Mouse (Mus musculus) limb, embryonic 15.5 days (tissue): ENCODE results near the gene Gm42906. TPM values are rescaled to one million over a fixed set of nuclear protein-coding genes. Genes with fewer than 3 reads are reported as not detected.

Source experiments
- ATAC-seq: fragments of 200-750 bp; cut with Nextera tagmentation; 2 replicates; pipeline ENCODE4 v1.8.0; 2017; ENCODE audit warnings: low read depth, moderate TSS enrichment; ENCODE audit not compliant: insufficient number of reproducible peaks, low FRiP score, low TSS enrichment
- H3K27ac ChIP-seq: fragments of 300-500 bp; sonication (generic); 2 replicates; pipeline ENCODE4 v1.5.1; 2015; ENCODE audit warnings: moderate library complexity, mild to moderate bottlenecking, inconsistent platforms
- H3K27me3 ChIP-seq: fragments of 300-500 bp; sonication (generic); 2 replicates; pipeline ENCODE4 v1.6.1; 2015; ENCODE audit warnings: inconsistent platforms
- H3K36me3 ChIP-seq: fragments of 300-500 bp; sonication (generic); 2 replicates; pipeline ENCODE4 v1.6.1; 2015; ENCODE audit warnings: inconsistent platforms
- H3K4me1 ChIP-seq: fragments of 300-500 bp; sonication (generic); 2 replicates; pipeline ENCODE4 v1.6.1; 2015; ENCODE audit warnings: inconsistent platforms
- H3K4me2 ChIP-seq: fragments of 300-500 bp; sonication (generic); 2 replicates; pipeline ENCODE4 v1.6.1; 2015; ENCODE audit warnings: mild to moderate bottlenecking, inconsistent platforms
- H3K4me3 ChIP-seq: fragments of 300-500 bp; sonication (generic); 2 replicates; pipeline ENCODE4 v1.5.1; 2015; ENCODE audit warnings: mild to moderate bottlenecking, inconsistent platforms
- H3K9ac ChIP-seq: fragments of 300-500 bp; sonication (generic); 2 replicates; pipeline ENCODE4 v1.6.1; 2015; ENCODE audit warnings: inconsistent platforms
- H3K9me3 ChIP-seq: fragments of 300-500 bp; sonication (generic); 2 replicates; pipeline ENCODE4 v1.6.1; 2016; ENCODE audit warnings: inconsistent platforms
- WGBS: fragments of 180-500 bp; shearing (Covaris S2); methylation state at CpG from one replicate; pipeline ENCODE4 v1.1.7; 2015; 5-methylcytosine and 5-hydroxymethylcytosine counted together
- polyA plus RNA-seq: library from polyadenylated mRNA; unstranded; fragments of >200 nt; fragmentation: Nextera tagmentation; extraction: Ambion mirVana; gene quantifications from 2 replicates; pipeline ENCODE4 v1.2.1, GENCODE M21; 2015

The Gm42906 gene
- polyA plus RNA-seq, 1 experiment from 2014 or later = not detected

DNA sequence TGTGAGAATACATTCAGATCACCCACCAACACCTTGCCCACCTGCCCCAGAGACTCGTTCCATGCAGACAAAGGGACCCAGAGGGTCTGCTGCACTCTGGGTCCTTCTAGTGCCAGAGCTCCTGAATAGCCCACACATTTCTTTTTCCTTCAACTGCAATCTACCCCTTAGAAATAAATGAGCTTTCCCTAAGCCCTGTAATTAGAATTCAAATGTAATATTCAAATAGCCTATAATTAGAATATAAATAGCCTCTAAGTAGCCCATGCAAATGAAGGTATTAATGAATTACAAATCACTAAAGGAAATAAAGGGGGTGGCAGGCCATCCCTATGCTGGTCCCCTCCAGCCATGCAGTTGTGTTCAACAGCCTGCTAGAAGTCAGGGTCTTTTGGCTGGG, 18.7 kb downstream of the Gm42906 start:
- Histone ChIP-seq H3K9ac (no peak overlapping the region), H3K36me3 (no peaks in the 10 kb centered on the region), H3K9me3 (no peaks in the 10 kb centered on the region), H3K4me2 (no peak overlapping the region), H3K27me3 (no peaks in the 10 kb centered on the region), H3K4me1 (0 out of 2 replicates have a peak, but pooled peaks cover 3% of the 10 kb centered on the region), H3K4me3 (no peak overlapping the region), H3K27ac (no peak overlapping the region)
- 48% methylated on average over 1 of the region's 1 CpGs for WGBS
- no peak for ATAC-seq

DNA sequence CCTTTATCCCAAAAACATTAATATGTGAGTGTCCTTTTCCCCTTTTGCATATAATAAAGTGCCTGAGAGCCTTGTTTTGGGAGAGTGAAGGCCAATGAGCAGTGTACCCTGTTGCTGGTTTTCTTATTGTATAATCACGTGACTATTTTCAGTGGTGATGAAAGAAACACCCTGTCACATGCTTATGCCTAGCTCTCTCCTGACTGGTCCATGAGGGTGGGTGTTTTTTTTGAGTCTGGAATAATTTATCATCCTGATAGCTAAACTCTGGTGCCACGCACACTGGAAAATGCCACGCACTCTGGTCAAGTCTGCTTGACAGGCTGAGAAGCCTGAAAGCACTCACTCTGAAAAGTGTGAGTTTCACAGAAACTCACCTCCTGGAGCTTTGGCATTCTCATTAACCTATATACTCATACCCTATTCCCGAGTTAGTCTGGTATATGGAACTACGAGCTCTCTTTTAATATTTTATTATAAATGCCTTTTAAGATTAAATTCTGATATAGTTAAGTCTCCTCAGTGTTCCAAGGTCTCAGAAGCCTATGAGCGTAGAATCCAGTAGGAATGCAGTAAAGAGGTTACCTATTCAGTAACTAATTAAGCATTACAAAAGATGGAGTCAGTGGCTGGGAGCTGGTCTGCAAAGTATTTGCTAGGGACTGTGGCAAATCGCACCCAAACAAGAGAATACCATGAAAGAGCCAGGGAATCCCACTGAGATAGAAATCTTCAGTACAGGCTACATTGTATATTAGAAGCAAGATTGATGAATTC, 19.7 kb downstream of the Gm42906 start:
- no peak overlapping the region for H3K27ac ChIP-seq
- H3K4me1 ChIP-seq = 0 out of 2 replicates have a peak, but pooled peaks cover 10% of the 10 kb centered on the region
- H3K36me3 ChIP-seq = no peaks in the 10 kb centered on the region
- WGBS = 56% methylated on average over 7 of the region's 7 CpGs
- no peak overlapping the region for H3K4me3 ChIP-seq
- no peak overlapping the region for H3K4me2 ChIP-seq
- ATAC-seq = no peak
- H3K27me3 ChIP-seq = no peaks in the 10 kb centered on the region
- no peak overlapping the region for H3K9ac ChIP-seq
- no peaks in the 10 kb centered on the region for H3K9me3 ChIP-seq

DNA sequence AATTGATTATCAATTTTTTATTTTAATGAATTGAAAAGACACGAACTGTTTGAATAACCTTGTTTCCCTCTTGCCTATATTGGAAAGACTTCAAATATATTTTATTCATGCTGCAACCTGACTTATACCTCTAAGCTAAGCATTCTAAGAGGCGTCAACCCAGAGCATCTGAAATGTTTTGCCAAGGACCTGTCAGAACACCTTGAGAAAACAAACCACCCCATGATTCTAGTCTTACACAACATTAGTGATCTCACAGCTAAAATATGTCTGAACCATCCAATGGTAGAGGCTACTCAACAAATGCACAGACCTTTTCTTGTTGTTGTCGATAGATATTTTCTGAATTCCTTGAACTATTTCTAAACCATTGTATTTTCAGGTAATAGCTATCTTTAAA, 20.5 kb downstream of the Gm42906 start:
- Histone ChIP-seq H3K27me3 (no peaks in the 10 kb centered on the region), H3K9ac (no peak overlapping the region), H3K27ac (no peak overlapping the region), H3K4me2 (no peak overlapping the region), H3K4me1 (0 out of 2 replicates have a peak, but pooled peaks cover 8% of the 10 kb centered on the region), H3K36me3 (no peaks in the 10 kb centered on the region), H3K9me3 (no peaks in the 10 kb centered on the region), H3K4me3 (no peak overlapping the region)
- WGBS = 80% methylated on average over 3 of the region's 3 CpGs
- no peak for ATAC-seq

DNA sequence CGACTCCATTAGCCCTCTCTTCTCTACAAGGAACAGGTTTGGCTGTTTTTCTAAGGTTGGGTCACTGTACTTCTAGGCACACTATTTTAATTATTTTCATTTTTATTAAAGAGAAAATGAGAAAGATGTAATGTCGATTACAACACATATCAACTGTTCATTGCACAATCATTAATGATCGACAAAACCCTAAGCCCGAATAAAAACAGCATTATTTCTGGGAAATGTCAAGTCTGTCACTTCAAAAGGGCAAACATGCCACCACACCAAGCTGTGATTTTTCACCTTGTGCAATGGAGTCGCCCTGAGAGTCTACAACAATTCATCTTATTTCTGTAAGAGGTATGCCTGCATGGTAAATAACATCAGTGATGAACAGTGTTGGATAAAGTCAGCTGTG, 21.7 kb downstream of the Gm42906 start:
- no peak overlapping the region for H3K4me2 ChIP-seq
- H3K36me3 ChIP-seq = no peaks in the 10 kb centered on the region
- WGBS = 73% methylated on average over 5 of the region's 5 CpGs
- no peak overlapping the region for H3K27ac ChIP-seq
- no peaks in the 10 kb centered on the region for H3K9me3 ChIP-seq
- no peaks in the 10 kb centered on the region for H3K27me3 ChIP-seq
- ATAC-seq = no peak
- H3K9ac ChIP-seq = no peak overlapping the region
- H3K4me3 ChIP-seq = no peak overlapping the region
- H3K4me1 ChIP-seq = 0 out of 2 replicates have a peak, but pooled peaks cover 7% of the 10 kb centered on the region

DNA sequence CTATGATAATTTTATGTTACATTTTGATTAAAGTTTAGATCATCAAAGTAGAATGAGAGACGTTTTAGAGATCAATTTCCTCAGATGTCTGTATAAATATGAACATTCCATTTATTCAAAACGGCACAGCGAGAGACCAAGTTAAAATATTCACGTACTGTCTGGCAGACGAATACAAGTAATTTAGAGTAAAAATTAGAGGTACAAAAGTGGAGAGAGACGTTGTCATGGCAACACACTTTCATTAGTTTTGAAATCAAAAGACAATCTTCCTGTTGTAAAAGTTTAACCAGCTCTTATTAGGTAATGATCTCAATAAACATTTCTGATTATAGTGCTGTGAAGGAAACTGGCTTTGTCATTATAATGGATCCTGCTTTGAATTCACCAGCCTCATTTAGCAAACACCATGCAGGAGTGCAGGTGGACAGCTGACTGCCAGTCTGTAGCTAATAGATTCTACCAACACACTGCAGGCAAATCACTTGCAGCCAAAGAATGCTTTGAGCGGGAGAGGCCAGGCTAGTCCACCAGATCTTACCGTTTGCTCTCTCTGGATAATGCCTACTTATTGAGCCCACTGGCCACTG, 22.6 kb downstream of the Gm42906 start:
- Histone ChIP-seq H3K4me1 (0 out of 2 replicates have a peak, but pooled peaks cover 7% of the 10 kb centered on the region), H3K36me3 (no peaks in the 10 kb centered on the region), H3K4me3 (no peak overlapping the region), H3K4me2 (no peak overlapping the region), H3K27ac (no peak overlapping the region), H3K9ac (no peak overlapping the region), H3K9me3 (no peaks in the 10 kb centered on the region), H3K27me3 (no peaks in the 10 kb centered on the region)
- ATAC-seq = no peak
- WGBS = 40% methylated on average over 8 of the region's 8 CpGs

DNA sequence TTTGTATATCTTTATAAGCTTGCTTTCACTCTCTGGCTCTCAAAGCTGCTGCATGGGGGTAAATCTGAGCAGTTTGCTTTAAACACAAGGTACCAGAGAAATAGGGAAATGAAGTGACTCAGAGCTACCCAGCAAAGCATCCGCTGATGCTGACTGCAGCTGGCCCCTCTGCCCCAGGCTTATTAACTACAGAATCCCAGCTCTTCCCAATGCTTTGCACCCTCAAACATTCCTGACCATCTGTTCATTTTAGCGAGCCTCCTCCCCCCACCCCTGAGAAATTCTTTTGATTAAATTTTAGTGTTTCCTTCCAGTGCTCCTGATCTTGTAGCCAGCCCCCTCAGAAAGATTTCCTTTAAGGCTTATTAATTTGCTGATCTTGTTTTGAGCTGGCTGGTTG, 24.4 kb downstream of the Gm42906 start:
- Histone ChIP-seq H3K4me3 (no peak overlapping the region), H3K36me3 (no peaks in the 10 kb centered on the region), H3K4me1 (0 out of 2 replicates have a peak, but pooled peaks cover 7% of the 10 kb centered on the region), H3K27me3 (no peaks in the 10 kb centered on the region), H3K9me3 (no peaks in the 10 kb centered on the region), H3K9ac (no peak overlapping the region), H3K4me2 (no peak overlapping the region), H3K27ac (no peak overlapping the region)
- WGBS = 14% methylated on average over 2 of the region's 2 CpGs
- ATAC-seq = no peak

DNA sequence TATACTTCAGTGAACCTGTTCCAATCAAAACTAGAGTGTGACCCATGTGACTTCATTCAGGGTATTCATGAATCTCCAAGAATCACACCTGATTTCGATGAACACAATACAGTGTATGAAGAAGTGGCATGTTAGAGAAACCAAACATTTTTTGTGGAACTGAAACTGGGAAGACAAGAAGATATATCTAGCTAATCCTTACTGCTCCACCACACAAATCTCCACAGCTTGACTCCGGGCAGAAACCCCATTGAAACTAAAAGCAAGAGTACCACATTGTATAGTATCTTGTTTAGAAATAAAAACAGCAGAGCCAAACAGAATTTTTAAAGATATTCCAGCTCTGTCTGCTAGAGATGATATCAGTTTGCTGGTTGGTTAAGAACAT, 27.4 kb downstream of the Gm42906 start:
- Histone ChIP-seq H3K9me3 (no peaks in the 10 kb centered on the region), H3K36me3 (no peaks in the 10 kb centered on the region), H3K4me3 (no peak overlapping the region), H3K4me2 (no peak overlapping the region), H3K27me3 (no peaks in the 10 kb centered on the region), H3K27ac (no peak overlapping the region), H3K4me1 (0 out of 2 replicates have a peak, but pooled peaks cover 7% of the 10 kb centered on the region), H3K9ac (no peak overlapping the region)
- ATAC-seq = no peak
- WGBS = 87% methylated on average over 2 of the region's 2 CpGs

DNA sequence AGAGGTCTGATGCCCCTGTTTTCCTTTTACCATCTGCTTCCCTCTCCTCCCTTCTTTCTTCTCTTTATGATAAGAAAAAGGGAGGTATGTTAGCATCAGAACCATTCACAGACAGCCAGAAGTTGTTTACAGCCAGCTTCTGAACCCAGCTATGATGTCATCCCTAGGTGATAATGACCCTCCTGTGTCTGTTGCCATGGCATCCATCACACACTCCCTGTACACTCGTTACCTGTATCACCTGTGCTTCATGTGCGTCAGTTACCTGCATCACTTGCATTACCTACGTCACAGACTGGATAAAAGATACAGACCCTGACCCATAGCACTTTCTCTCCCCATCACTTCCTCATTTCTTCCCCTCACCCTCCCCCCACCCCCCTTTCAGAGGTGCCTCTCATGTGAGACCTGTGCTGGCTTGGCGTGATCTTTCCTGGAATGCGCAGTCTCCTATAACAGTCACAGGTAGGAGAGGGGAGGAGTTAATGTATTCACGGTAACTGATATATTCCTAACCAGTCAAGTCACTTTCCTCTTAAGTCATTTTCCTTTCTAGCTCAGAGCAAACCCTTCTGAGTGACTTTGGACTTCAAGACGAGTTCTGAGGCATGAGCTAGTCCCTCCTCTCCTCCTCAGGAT, 27.9 kb downstream of the Gm42906 start:
- H3K9me3 ChIP-seq = no peaks in the 10 kb centered on the region
- no peak overlapping the region for H3K9ac ChIP-seq
- H3K27me3 ChIP-seq = no peaks in the 10 kb centered on the region
- H3K36me3 ChIP-seq = no peaks in the 10 kb centered on the region
- 0 out of 2 replicates have a peak, but pooled peaks cover 7% of the 10 kb centered on the region for H3K4me1 ChIP-seq
- no peak overlapping the region for H3K4me3 ChIP-seq
- H3K27ac ChIP-seq = no peak overlapping the region
- WGBS = 64% methylated on average over 7 of the region's 7 CpGs
- no peak for ATAC-seq
- H3K4me2 ChIP-seq = no peak overlapping the region

DNA sequence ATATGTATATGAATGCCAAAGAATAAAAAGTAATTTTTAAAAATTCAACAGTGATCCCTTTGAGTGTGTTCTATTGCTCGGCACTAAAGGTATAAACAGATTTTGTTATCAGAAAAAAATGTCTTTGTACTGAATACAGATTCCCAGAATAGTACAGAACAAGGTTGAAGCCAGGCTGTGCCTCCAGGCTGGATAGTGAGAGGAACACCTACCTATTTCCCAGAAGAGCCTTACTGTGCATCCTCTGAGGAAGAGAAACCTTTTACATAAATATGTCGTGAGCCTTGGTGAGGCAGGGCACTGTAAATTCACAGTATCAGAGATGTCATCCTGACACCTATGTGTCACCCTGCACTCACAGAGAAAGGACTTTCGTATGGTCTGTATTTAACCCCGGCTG, 31.8 kb downstream of the Gm42906 start:
- no peak for ATAC-seq
- Histone ChIP-seq H3K36me3 (no peaks in the 10 kb centered on the region), H3K4me2 (no peak overlapping the region), H3K27ac (no peak overlapping the region), H3K9me3 (no peaks in the 10 kb centered on the region), H3K4me1 (no peaks in the 10 kb centered on the region), H3K4me3 (no peak overlapping the region), H3K9ac (no peak overlapping the region), H3K27me3 (no peaks in the 10 kb centered on the region)
- WGBS = 70% methylated on average over 4 of the region's 4 CpGs

DNA sequence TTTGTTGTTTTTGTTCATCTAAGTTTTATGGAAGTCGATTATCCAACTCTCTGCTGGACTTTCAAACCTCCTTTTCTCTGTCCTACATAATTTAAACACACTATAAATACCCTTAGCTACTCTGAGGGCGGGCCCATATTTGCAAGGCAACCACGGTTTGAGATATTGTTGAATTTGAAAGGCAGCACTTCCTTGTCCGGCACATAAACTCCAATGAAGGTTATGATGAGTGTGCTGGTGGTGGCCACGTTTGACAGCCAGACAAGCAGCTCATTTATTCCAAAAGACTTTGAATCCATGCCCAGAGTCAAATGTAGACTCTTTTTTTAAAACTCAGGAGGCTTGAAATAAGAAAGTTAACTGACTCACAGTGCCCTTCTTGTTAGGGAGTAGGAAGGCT, 33.3 kb downstream of the Gm42906 start:
- no peaks in the 10 kb centered on the region for H3K9me3 ChIP-seq
- no peak overlapping the region for H3K9ac ChIP-seq
- no peak overlapping the region for H3K4me2 ChIP-seq
- H3K36me3 ChIP-seq = no peaks in the 10 kb centered on the region
- H3K27ac ChIP-seq = peak overlapping the region; percentile 60
- 49% methylated on average over 5 of the region's 5 CpGs for WGBS
- H3K4me1 ChIP-seq = no peaks in the 10 kb centered on the region
- H3K4me3 ChIP-seq = no peak overlapping the region
- no peaks in the 10 kb centered on the region for H3K27me3 ChIP-seq
- no peak for ATAC-seq

DNA sequence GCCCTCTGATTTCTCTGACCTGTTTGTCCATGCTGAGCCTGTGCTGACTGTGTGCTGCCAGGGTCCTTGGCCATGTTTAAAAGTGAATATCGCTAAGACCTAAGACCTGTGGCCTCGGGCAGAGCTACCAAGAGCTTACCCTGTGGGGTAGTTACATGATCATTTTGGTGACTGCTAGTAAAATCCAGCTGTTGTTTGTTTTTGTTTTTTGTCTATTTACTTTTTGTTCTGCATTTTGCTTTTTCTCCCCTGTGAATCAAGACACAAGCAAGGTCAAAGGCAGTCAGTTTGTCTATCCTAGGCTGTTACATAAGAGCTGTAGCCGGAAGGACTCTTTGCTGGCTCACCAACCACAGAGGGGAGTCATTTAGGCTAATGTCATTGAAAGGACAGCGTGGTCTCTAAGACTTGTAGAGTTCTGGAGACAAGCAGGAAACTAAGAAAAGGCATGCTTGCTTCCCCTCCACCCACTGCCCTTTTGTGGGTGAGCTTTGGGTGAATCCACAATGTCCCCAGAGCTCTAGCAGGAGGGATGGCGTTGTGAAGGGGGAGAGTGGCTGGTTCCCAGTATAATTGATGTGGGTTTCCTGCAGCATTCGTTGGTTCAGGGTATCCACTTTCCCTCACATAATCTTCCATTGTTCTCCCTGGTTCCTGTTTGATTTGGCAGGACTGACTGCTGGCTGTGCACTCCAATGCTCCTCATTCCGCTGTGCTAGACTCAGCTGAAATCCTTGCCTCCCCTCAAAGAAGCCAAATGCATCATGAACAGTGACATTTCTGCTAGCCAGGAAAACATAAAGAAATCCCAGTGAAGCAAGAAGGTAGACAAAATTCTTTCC, 33.9 kb downstream of the Gm42906 start:
- H3K27me3 ChIP-seq = no peaks in the 10 kb centered on the region
- H3K9ac ChIP-seq = no peak overlapping the region
- H3K4me1 ChIP-seq = no peaks in the 10 kb centered on the region
- no peaks in the 10 kb centered on the region for H3K36me3 ChIP-seq
- H3K4me2 ChIP-seq = no peak overlapping the region
- ATAC-seq = no peak; the same call in 1 of the 2 replicates
- H3K4me3 ChIP-seq = no peak overlapping the region
- H3K9me3 ChIP-seq = no peaks in the 10 kb centered on the region
- H3K27ac ChIP-seq = peak overlapping the region; percentile 60
- WGBS = 61% methylated on average over 7 of the region's 7 CpGs
